Mouse (Mus musculus): ENCODE data around the gene Myl12a. TPM values are rescaled to one million over a fixed set of nuclear protein-coding genes. Genes with fewer than 3 reads are reported as not detected.
A peak's percentile ranks its signal among the peaks of the same experiment; 100 is the strongest.
"Not testable (repeated sequence)": the region's sequence is repeated elsewhere in the genome, so short reads cannot be mapped to it uniquely, and the experiment has no call there.

The Myl12a gene
- polyA plus RNA-seq, 1 experiment from 2014 or later = 586 TPM

DNA sequence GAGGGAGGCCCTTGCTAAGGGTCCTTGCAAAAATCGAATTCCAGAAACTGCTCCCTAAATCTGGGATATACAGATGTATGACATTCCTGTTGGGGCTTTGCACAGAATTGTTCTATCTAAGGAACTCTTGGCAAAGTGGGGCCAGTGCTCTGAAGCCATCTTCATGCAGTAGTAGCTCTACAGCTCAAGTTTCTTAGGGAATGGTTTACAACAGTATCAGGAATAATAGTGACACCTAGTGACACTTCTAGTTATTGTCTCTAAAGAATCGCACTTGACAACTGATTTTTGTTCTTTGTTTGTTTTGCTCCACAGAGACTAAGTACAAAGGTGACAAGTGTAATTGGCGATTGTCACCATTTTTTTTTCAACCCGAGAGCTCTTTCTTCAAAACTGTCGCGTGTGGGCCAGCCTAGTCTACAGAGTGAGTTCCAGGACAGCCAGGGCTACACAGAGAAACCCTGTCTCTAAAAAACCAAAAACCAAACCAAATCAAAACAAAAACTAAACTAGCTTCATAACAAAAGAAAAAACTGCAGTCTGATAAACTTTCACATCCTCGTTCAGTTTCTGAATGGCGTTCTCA is 34.0 kb downstream of the Myl12a start:
- H3K4me1 ChIP-seq (replicated peaks) = peaks cover 24% of the 10 kb centered on the region
- H3K9ac ChIP-seq (replicated peaks) = no peak overlapping the region
- H3K27me3 ChIP-seq = peaks cover under 1% of the 10 kb centered on the region; the same call in 1 of the 2 replicates
- no peak overlapping the region for H3K4me2 ChIP-seq
- ATAC-seq (ENCODE audit: insufficient number of reproducible peaks, insufficient read depth, low FRiP score, low TSS enrichment, low read depth) = no peak
- no peak overlapping the region for H3K4me3 ChIP-seq (replicated peaks)
- no peaks in the 10 kb centered on the region for H3K9me3 ChIP-seq
- no peak overlapping the region for H3K27ac ChIP-seq
- H3K36me3 ChIP-seq = peaks cover 7% of the 10 kb centered on the region; the same call in 1 of the 2 replicates
- 34% methylated on average over 8 of the region's 8 CpGs for whole genome bisulfite sequencing

GRCm38 (mm10) chr17:70967646-70968045 is 35.0 kb downstream of the Myl12a start:
- Histone ChIP-seq H3K9ac (replicated peaks) (no peak overlapping the region), H3K4me2 (no peak overlapping the region), H3K4me1 (replicated peaks) (peaks cover 24% of the 10 kb centered on the region), H3K4me3 (replicated peaks) (no peak overlapping the region), H3K36me3 (no peaks in the 10 kb centered on the region), H3K9me3 (no peaks in the 10 kb centered on the region), H3K27ac (no peak overlapping the region), H3K27me3 (peaks cover 3% of the 10 kb centered on the region; the same call in 1 of the 2 replicates)
- no peak for ATAC-seq (ENCODE audit: insufficient number of reproducible peaks, insufficient read depth, low FRiP score, low TSS enrichment, low read depth)
- WGBS = 72% methylated on average over 12 of the region's 12 CpGs

DNA sequence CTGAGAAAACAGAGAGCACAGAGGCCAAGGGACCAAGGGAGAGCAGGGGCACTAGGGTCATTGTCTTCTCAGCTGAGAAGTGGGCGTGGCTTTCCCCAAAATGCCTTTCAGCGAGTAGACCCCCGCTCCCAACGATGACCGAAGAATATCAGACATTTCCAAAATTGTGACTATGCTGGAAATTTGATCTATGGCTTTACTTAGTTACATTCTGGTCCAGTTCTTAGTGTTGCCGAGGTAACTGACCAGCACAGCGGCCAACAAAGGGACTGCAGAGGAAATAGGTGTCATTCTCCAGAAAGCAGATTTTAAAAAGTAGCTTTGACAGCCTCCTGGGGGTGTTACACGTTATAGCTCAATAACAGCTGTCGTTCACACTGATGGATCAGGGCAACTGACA is 35.5 kb downstream of the Myl12a start:
- peaks cover 24% of the 10 kb centered on the region for H3K4me1 ChIP-seq (replicated peaks)
- no peaks in the 10 kb centered on the region for H3K9me3 ChIP-seq
- WGBS = 52% methylated on average over 9 of the region's 9 CpGs
- H3K4me3 ChIP-seq (replicated peaks) = no peak overlapping the region
- no peak overlapping the region for H3K27ac ChIP-seq
- H3K9ac ChIP-seq (replicated peaks) = no peak overlapping the region
- H3K4me2 ChIP-seq = no peak overlapping the region
- peaks cover 3% of the 10 kb centered on the region; the same call in 1 of the 2 replicates for H3K27me3 ChIP-seq
- ATAC-seq (ENCODE audit: insufficient number of reproducible peaks, insufficient read depth, low FRiP score, low TSS enrichment, low read depth) = no peak
- no peaks in the 10 kb centered on the region for H3K36me3 ChIP-seq

DNA sequence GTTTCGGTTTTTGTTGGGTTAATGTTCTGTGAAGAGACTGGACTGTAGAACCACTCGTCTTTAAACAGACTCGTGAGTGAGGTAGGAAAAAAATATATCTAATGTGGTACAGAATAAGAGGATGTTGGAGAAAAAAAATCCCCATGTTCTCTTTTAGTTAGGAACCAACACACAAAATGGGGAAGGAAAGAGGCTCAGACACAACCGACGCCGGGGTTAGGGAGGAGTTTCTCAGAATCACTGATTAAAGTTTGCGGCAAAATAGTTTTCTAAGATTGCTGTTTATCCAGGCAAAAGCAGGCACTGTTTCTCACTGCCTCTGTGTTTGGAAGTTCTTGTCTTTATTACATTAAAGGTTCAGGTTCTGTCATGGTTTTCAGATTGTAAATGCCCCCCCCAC is 36.6 kb downstream of the Myl12a start:
- no peak overlapping the region for H3K4me3 ChIP-seq (replicated peaks)
- ATAC-seq (ENCODE audit: insufficient number of reproducible peaks, insufficient read depth, low FRiP score, low TSS enrichment, low read depth) = no peak
- no peak overlapping the region for H3K9ac ChIP-seq (replicated peaks)
- no peak overlapping the region for H3K4me2 ChIP-seq
- H3K27me3 ChIP-seq = peaks cover 3% of the 10 kb centered on the region; the same call in 1 of the 2 replicates
- WGBS = 95% methylated on average over 7 of the region's 7 CpGs
- H3K27ac ChIP-seq = no peak overlapping the region
- no peaks in the 10 kb centered on the region for H3K36me3 ChIP-seq
- no peaks in the 10 kb centered on the region for H3K9me3 ChIP-seq
- peaks cover 24% of the 10 kb centered on the region for H3K4me1 ChIP-seq (replicated peaks)

GRCm38 (mm10) chr17:70965281-70965680 is 37.4 kb downstream of the Myl12a start:
- Histone ChIP-seq H3K27me3 (peaks cover 3% of the 10 kb centered on the region; the same call in 1 of the 2 replicates), H3K4me1 (replicated peaks) (peaks cover 24% of the 10 kb centered on the region), H3K9me3 (no peaks in the 10 kb centered on the region), H3K4me3 (replicated peaks) (no peak overlapping the region), H3K36me3 (no peaks in the 10 kb centered on the region), H3K9ac (replicated peaks) (no peak overlapping the region), H3K4me2 (no peak overlapping the region), H3K27ac (no peak overlapping the region)
- 88% methylated on average over 2 of the region's 2 CpGs for WGBS
- ATAC-seq (ENCODE audit: insufficient number of reproducible peaks, insufficient read depth, low FRiP score, low TSS enrichment, low read depth) = no peak

GRCm38 (mm10) chr17:70963546-70963945 is 39.1 kb downstream of the Myl12a start:
- not testable (repeated sequence) for H3K4me3 ChIP-seq (replicated peaks); H3K9ac ChIP-seq (replicated peaks); H3K9me3 ChIP-seq; H3K27ac ChIP-seq; H3K36me3 ChIP-seq; H3K27me3 ChIP-seq; H3K4me2 ChIP-seq
- WGBS = 70% methylated on average over 13 of the region's 13 CpGs
- ATAC-seq (ENCODE audit: insufficient number of reproducible peaks, insufficient read depth, low FRiP score, low TSS enrichment, low read depth) = peak; percentile 100
- H3K4me1 ChIP-seq (replicated peaks) = peaks cover 14% of the 10 kb centered on the region

GRCm38 (mm10) chr17:70951266-70951665 is 51.4 kb downstream of the Myl12a start:
- 79% methylated on average over 10 of the region's 10 CpGs for WGBS
- no peak for ATAC-seq (ENCODE audit: insufficient number of reproducible peaks, insufficient read depth, low FRiP score, low TSS enrichment, low read depth)
- no peak overlapping the region for H3K27ac ChIP-seq

DNA sequence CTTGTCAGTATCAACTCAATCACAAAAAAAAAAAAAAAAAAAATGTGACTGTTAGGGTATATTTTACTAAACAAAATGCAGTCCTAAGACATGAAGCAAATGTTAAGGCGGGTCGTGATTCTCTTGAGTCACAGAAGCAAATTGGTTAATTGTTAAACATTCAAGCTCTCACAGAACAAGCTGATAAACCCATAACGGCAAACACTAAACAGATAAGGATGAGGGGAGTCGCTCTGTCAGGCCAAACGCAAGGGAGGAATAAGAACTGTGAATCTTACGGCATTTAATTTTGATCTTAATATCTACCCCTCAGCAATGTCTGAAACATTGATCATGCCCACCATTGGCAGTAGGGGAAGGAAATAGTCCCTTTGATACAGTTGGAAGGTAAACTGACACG is 53.5 kb downstream of the Myl12a start:
- no peak for ATAC-seq (ENCODE audit: insufficient number of reproducible peaks, insufficient read depth, low FRiP score, low TSS enrichment, low read depth)
- H3K27ac ChIP-seq = no peak overlapping the region
- H3K4me2 ChIP-seq = no peak overlapping the region
- H3K36me3 ChIP-seq = no peaks in the 10 kb centered on the region
- H3K9me3 ChIP-seq = 0 out of 2 replicates have a peak, but pooled peaks cover 2% of the 10 kb centered on the region
- H3K27me3 ChIP-seq = no peaks in the 10 kb centered on the region
- no peaks in the 10 kb centered on the region for H3K4me1 ChIP-seq (replicated peaks)
- WGBS = 83% methylated on average over 7 of the region's 7 CpGs
- H3K9ac ChIP-seq (replicated peaks) = no peak overlapping the region
- no peak overlapping the region for H3K4me3 ChIP-seq (replicated peaks)

More at GRCm38 (mm10) chr17:70951266-70951665, 51.4 kb downstream of the Myl12a start:
- Histone ChIP-seq H3K9ac (replicated peaks) (no peak overlapping the region), H3K4me3 (replicated peaks) (no peak overlapping the region), H3K4me1 (replicated peaks) (no peaks in the 10 kb centered on the region), H3K36me3 (no peaks in the 10 kb centered on the region), H3K27me3 (no peaks in the 10 kb centered on the region), H3K9me3 (0 out of 2 replicates have a peak, but pooled peaks cover 2% of the 10 kb centered on the region), H3K4me2 (no peak overlapping the region)

- Histone ChIP-seq H3K27ac (no peak overlapping the region), H3K9me3 (0 out of 2 replicates have a peak, but pooled peaks cover 2% of the 10 kb centered on the region), H3K9ac (replicated peaks) (no peak overlapping the region), H3K36me3 (no peaks in the 10 kb centered on the region), H3K4me2 (no peak overlapping the region), H3K27me3 (no peaks in the 10 kb centered on the region), H3K4me1 (replicated peaks) (no peaks in the 10 kb centered on the region), H3K4me3 (replicated peaks) (no peak overlapping the region)
- ATAC-seq (ENCODE audit: insufficient number of reproducible peaks, insufficient read depth, low FRiP score, low TSS enrichment, low read depth) = no peak
- 78% methylated on average over 8 of the region's 8 CpGs for WGBS
Measured at GRCm38 (mm10) chr17:70948721-70949120, 54.0 kb downstream of the Myl12a start.

- ATAC-seq (ENCODE audit: insufficient number of reproducible peaks, insufficient read depth, low FRiP score, low TSS enrichment, low read depth) = no peak
- 95% methylated on average over 4 of the region's 4 CpGs for WGBS
- H3K36me3 ChIP-seq = no peaks in the 10 kb centered on the region
Measured at GRCm38 (mm10) chr17:70943779-70944178, 58.9 kb downstream of the Myl12a start.

More at GRCm38 (mm10) chr17:70943779-70944178, 58.9 kb downstream of the Myl12a start:
- Histone ChIP-seq H3K9ac (replicated peaks) (no peak overlapping the region), H3K27me3 (no peaks in the 10 kb centered on the region), H3K27ac (no peak overlapping the region), H3K4me2 (no peak overlapping the region), H3K9me3 (0 out of 2 replicates have a peak, but pooled peaks cover 3% of the 10 kb centered on the region), H3K4me3 (replicated peaks) (no peak overlapping the region), H3K4me1 (replicated peaks) (no peaks in the 10 kb centered on the region)

Data from limb, embryonic 12.5 days (tissue).